Mouse (Mus musculus) brain, adult 2 months (tissue): Measurements from ENCODE around the gene Lrrc49.

Source experiments
- DNase-seq: peaks from one replicate; pipeline ENCODE4 v3.0.0; 2011; ENCODE audit warnings: low read depth, low spot score

Gene Lrrc49

DNA sequence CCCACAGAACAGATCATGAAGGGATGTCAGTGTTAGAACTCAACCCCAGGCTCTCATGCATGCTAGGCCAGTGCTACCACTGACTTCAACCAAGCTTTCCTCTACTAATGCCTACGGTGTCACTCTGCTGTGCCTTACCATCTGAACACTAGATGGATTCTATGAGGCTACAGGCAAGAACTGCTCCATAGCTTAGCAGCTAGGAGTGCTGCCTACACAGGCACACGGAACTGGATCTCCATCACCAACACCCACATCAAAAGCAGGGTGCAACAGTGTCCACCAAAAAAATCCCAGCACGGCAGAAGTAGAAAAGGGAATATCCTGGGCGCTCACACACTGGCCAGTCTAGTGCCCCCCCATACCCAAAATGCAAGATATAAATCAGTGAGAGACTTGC lies 11.5 kb downstream of the Lrrc49 start:
- peak; percentile 63 for DNase-seq

DNA sequence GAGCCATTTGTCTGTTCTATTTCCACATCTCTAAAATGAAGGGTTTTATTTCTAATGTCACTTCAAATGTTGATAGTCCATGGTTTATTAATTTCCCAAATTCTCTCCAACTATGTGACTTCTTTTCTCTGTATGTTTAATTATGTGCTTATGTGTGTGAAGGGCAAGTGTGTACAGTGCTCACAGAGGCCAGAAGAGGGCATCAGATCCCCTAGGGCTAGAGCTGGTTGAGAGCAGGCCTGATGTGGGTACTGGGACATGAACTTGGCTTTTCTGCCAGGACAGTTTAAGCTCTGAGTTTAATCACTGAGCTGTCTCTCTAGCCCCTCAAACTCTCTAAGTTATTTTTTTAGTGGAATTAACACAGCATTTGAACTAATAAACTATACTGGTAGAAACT lies 13.2 kb downstream of the Lrrc49 start:
- peak; percentile 57 for DNase-seq

DNA sequence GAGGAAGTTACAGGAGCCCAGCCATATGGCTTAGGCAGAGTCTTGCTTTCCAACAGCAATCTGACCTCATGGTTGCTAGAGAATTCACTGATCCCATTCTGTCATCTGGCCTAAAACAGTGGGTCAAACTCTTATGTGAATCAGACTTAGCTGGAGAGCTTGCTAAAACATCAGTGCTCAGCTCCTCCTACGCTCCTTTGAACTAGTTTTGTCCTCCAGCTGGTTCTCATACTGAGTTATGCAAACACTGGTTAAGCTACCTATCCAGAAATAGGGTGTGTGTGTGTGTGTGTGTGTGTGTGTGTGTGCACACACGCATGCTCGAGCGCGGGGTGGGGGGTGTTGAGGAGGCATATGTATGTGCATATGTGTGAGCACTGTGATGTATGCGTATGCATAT lies 15.4 kb downstream of the Lrrc49 start:
- peak; percentile 84 for DNase-seq

DNA sequence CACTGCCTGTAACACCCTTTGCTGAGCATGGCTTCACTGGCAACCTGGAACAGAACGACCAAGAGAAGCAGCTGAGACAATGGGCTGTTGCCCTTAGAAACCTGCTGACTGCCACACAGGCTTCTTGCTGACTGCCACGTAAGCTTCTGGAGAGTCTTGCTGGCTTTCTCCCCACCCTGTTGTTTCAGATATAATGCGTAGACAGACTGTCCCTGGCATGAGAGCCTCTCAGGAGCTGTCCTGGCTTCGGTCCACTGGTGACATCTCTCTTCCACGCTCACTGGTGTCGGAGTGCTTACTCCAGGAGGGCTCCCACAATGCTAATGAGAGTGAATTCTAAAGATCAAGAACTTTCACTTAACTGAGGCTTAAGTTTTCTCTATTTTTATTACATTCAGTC lies 19.1 kb downstream of the Lrrc49 start:
- DNase-seq = peak; percentile 78

DNA sequence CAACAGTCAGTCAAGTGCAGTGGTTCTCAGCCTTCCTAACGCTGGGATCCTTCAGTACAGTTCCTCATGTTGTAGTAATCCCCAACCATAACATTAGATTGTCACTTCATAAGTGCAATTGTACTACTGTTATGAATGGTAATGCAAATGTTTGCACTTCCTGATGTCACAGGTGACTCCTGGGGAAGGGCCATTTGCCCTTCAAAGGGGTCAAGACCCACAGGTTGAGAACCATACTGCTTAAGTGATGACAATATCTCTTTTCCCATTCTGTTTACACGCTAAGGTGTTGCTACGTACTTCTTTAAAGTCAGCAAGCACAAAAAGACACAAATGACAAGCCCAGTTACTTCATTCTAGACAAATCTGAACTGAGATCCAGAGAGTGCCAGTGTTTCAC lies 22.4 kb downstream of the Lrrc49 start:
- no peak for DNase-seq

DNA sequence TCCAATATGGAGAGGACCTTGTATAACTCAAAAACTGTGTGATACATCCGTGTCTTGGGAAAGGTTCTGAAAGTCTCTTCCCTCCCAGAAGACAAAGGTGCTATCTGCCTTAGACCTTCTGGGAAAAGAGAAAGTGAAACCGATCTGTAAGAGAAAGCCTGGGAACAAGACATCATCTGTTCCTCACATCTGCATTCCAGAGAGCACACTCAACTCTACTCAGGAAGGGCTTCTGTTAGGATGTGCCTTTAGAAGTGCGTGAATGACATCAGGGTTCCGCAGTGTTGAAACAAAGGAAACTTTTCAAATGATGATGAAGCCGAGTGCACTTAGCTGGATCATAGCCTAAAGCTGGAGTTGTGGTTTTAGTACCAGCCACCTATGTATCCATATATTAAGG lies 23.1 kb downstream of the Lrrc49 start:
- no peak for DNase-seq

DNA sequence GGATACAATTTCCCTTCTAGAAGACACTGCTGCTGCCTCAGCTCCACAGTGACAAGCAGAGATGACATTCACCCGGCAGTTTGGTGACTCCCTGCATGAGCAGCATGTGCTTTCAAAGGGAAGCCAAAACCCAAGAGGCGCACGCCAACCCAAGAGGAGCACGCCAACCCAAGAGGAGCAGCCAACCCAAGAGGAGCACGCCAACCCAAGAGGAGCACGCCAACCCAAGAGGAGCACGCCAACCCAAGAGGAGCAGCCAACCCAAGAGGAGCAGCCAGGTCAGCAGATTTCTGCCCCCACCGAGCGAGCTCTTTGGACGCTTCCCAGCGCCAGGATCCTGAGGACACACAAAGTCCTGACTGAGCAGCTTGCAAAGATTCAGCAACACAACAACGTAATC lies 23.6 kb downstream of the Lrrc49 start:
- DNase-seq = peak; percentile 98

DNA sequence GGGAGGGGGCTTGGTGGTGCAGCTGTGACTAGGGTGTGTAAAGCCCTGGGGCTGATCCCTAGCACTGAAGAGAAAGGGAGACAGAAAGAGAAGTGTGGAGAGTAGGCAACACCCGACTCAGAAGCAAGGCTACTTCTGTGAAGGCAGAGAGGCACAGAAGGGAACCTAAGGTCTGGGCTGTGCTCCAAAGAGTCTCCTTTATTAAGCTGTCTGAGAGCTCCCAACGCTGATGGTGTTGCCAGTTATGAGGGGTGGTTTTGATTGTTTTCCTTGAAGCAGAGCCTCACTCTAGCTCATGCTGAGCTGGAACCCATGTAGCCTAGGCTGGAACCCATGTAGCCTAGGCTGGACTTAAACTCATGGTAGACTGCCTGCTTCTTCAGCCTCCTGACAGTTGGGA lies 25.0 kb downstream of the Lrrc49 start:
- peak; percentile 79 for DNase-seq

DNA sequence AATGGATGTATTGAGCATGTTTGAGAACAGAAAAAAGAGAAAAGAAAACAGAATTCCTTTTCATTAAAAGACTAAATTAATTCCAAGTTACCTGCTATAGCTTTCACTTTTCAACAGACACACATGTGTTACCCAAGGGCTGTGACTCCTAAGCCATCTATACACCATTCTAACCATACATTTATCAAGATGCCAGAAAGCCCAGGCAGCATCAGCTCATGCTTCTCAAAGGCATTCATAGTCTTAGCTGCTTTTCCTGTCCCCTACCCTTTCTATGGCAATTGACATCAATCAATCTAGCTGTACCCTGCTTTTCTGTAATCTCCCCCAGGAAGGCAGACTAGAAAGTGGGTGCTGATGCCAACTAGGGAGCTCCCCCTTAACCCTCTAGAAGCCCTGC lies 34.4 kb downstream of the Lrrc49 start:
- DNase-seq = no peak

DNA sequence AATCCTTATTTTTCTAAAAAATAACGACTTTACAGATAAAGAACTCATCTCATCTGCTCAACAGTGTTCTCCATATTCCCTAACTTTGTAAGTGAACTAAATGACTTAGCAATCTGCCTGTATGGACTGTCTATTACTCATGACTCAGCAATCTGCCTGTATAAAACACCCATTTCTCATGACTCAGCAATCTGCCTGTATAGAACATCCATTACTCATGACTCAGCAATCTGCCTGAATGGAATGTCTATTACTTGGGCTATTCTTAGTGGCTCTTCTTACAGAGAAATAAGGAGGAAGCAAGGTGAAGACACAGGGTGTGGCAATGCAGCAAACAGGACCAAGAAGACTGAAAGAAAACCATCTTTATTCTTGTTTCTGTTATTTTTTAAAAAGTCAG lies 34.8 kb downstream of the Lrrc49 start:
- no peak for DNase-seq

DNA sequence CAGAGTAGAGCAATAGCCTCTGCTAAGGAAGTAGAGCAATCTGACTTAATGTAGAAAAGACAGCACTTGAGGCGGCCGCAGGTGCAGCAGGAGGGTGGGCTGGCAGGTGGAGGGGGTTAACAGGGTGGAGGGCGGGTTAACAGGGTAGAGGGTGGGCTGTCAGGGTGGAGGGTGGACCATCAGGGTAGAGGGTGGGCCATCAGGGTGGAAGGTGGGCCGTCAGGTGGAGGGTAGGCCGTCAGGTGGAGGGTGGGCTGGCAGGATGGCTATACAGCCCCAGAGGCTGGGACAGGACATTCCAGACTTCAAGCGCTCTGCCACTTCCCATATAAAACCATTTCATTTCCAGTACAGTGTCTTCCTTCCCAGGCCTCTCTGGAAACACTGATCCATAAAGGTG lies 37.7 kb downstream of the Lrrc49 start:
- no peak for DNase-seq

DNA sequence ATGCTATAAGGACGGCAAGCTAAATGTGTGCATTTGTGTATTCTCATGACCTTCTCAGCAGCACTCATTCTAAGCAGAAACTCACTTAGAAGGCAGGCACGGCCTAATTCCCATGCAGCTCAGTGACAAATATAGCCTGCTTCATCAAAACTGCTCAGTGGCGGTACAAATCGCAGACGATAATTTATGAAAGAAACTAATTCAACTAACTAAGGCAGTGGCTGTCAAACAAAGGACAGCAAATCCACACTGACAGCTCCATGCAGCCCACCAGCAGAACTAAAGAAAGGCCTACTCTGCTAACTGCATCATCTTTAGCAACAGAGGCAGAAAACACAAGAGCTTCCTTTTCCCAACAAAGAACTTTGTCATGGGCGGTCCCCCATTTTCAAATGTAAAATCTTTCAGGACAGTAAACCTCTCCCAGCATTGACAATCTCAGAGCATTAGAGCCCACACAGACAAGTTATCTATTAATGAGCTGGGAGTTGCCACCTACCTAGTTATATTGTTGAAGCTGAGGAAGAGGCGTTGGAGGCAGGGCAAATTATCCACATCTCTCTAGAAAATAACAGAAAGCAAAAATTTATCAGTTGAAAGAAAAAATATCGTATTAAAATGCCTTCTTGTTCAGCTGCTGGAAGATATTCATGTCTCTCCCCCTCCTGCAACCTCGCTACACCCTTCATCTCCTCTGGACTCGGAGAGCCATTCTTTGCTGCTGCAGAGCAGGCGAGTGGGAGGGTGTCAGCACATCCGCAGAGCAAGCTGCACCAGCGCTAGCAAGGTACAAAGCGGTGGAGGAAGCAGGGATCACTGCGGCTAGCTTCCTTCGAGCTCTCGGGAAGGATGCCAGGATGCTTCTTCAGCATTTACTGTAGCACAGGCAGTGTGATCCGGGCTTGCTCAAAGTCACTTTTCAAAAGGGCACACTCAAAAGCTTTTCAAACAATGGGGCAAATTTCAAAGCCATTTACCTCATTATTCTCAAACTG lies 38.7 kb downstream of the Lrrc49 start:
- peak; percentile 97 for DNase-seq

DNA sequence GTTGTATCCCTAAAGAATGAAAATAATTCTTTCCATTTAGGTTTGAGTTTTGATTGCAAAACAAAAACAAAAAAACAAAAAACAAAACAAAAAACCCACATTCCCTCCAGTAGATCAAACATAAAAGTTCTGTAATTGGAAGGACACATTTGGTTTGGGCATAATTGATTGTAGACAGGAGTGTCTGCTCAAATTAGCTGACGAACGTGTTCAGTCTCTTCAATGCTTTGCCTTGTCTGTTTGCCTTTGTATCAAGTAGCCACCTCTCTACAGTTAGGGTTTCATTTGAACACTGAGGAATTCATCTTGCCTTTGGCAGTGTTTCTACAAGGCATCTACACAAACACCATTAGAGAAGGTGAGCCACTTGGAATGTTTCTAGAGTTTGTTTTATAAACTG lies 54.4 kb downstream of the Lrrc49 start:
- no peak for DNase-seq

DNA sequence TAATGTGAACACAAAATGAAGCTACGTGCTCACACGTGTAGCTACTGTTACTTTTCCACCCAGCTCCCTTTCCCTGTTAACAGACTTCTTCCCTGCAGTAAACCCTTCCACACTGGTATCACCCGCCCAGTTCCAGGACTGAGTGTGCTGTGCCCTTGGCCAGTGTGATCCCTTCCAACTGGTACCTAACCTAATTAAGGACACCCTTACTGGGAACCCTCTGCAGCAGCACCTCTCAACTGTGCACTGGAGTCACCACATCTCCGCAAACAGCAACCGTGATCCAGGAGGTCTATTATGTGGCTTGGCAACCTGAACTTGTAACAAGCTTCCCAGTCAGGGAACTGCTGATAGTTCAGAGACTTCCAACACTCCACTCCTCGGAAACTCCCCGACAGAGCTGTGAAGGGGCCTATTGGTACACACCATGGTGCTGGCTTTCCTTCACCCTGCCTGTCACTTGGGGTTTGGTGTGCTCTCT lies 61.6 kb downstream of the Lrrc49 start:
- DNase-seq = peak; percentile 89

DNA sequence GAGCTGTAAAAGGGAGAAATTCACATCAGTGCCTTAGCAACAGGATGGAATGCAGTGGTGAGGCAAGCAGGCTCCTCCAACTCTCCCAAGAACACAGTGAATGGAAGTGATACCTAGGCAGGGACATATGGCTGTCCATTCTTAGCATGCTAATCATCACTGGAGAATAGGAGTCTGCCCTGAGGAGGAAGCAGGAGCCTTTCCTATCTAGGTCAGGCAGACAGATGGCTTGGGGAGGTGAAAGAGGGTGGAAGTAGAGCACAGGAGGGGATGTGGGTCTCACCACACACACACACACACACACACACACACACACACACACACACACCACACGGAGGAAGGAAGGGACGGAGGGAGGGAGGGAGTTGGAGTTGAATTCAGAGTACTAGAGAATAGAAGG lies 62.1 kb downstream of the Lrrc49 start:
- DNase-seq = peak; percentile 98

DNA sequence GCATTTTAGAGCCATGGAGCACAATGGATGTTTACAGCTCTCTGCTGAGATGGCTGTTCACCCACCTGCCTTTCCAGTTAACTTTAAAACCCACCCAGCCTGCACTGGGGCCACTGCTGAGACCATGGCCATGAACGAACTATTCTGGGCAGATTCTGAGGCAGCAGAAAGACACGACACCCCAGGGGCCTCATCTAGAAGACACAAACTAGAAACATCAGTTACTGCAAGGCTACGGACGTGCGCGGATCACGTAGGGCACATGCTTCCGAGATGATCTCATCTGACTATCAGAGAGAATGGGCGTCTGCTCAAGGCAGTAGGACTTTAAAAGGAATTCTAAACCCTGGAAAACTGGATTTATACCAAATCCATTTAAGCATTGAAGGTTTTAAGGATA lies 71.0 kb downstream of the Lrrc49 start:
- peak; percentile 63 for DNase-seq

DNA sequence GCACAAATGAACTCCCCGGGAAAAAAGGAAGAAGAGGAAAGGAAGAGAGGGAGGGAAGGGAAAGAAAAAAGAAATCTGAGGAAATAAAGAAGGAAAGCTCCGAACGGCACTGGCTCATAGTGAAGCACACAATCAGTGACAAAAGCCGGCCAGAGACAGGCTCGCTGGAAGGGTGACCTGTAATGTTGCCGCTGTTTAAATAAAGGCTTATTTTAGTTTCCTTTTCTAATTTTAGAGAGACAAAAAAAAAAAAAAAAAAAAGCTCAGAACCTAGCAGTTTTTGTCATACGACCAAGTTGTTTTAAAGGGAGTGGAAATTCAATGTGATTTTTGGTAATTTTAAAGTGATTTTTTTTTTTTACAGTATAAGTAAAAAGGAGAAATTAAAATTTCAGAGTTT lies 71.6 kb downstream of the Lrrc49 start:
- peak; percentile 34 for DNase-seq

DNA sequence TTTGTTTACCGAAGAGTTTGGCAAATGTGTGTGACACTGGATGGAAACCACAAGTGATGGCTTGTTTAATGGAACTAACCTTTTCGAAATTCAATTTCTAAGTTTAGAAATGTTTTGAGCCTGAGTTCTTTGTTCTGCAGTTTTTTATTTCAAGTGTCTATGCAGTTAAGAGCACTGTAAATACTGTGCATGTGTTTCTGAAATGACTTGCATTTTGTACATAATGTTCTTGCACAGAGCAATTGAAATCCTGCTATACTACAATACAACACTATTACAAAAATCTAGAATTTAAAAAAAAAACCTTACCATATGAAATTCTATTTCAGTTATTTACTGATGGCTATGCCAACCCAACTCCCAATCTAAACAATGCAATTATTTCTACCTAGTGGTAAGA lies 75.7 kb downstream of the Lrrc49 start:
- DNase-seq = no peak

DNA sequence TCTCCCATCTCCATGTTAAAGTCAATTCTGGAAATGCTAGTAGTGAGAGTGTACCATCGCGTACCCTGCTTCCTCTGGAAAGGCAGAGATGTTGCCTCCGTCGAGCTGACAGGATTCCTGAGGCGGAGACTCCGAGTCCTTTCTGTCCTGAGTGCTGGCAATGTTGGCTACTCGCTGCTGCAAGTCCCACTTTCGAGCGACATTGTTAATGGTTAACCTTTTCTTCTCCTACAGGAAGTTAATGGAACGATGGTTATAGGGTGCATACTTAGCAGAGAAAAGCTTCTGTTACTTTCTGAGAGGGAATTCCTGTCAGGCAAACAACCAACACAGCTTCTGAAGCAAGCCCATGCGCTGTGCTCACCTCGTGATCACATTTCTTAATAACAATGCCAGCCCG lies 77.8 kb downstream of the Lrrc49 start:
- DNase-seq = no peak

DNA sequence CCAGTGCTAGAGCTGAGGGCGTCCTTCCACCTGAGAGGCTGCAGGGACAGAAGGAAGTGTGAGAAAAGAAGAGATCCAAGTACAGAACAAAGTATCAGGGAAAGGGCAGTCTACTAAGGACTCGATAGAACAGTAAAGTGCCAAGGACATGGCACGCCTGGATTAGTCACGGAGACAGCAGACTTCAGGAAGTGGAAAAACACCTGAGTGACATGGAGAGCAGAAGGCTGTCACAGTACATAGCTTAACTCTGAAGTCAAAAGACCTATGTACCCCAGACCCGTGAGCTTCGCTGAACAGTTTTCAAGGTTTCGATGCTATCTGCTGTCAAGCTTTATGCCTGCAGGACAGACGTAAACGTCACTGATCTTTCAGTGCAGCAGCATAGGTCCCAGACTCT lies 79.1 kb downstream of the Lrrc49 start:
- DNase-seq = no peak

DNA sequence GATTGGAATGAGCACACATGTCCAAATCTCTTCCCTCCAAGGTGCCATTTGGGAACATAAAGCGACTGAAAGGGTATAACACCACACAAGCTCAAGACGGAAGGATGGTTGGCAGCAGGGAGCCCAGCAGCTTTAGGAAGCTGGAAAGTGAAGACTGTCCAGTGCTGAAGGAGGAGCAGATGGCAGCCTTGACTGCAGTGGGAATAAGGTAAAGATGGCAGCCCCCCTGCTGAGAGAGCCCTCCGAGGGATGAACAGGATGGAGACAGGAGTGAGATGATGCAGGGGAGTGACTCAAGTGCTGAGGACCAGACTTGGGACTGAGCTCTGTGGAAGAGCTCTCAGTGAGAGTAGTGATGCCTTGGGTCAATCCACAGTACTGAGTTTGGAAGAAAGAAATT lies 79.9 kb downstream of the Lrrc49 start:
- DNase-seq = peak; percentile 29

DNA sequence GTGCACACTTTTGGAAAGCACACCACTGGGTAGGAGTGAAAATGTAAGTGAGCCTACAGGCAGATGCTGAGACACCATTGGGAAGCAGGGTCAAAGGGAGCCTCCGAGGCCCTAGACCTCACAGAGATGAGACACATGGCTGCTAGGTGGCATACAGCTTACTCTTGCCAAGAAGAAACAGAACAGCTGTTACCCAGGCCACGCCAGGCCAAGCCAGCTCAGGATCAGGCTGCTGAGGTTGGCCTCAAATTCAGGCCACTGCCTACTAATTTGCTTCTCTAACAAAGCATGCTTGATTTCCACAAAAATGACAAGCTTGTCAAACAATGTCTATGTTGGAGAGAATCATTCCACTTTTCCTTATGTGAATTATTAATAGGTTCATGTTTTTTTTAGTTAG lies 83.0 kb downstream of the Lrrc49 start:
- peak; percentile 53 for DNase-seq

DNA sequence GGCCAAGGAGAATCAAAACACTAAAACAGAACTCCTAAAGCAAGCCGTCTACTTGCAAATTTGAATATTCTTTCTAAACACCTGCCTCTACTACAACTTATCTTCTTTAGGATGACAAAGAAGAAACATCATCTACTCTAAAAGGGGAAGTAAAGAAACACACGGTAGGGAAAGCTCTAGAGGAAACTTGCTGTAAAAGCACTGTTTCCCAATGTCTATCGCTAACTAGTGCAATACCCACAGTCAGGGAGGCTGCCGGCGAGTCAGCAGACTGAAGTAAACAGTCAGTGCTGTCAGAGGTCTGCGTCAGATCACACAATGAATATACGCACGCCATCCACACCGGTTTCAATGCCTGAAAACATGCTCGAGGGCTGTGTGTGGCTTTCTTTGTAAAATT lies 86.0 kb downstream of the Lrrc49 start:
- no peak for DNase-seq
